Mouse (Mus musculus): ENCODE results near the gene Fstl1. TPM values are rescaled to one million over a fixed set of nuclear protein-coding genes. Genes with fewer than 3 reads are reported as not detected.

Fstl1 gene
- polyA plus RNA-seq, 1 experiment from 2014 or later, result 312 TPM

DNA sequence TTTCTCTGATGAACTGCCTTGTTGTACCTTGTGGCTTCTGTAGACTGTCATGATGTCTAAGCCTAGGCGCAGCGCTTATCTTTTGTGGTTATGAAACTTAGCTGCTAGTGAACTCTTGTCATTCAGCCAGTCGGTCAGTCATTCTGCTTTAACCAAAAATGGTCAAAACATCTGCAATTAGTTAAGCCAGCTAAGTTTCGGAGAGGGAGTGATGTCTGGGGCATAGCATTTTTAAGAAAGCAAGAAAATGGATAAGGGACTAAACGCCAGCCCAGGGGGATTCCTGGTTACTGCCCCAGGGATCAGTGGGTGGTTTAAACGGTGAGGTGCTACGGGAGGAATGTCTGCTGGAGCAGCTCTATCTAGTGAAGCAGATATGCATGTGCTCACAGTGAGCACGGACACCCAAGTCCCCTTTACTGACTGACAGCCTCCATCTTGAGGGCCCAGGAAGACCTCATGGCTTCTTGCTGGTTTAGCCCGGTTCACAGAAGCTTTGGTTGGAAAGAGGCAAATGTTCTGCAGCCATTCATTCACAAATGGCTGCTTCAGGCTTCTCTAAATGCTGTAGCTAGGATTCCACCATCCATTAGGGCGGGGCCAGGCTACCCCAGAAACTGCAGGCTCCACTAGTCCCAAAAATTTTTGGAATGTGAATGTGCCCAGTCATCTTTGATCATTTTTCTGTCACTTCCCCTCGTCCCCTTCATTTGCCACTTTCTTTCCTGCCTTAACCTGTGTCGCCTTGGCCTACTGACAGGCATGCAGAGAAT is 13.5 kb downstream of the Fstl1 start:
- Histone ChIP-seq H3K36me3 (peaks cover 30% of the 10 kb centered on the region), H3K4me3 (0 out of 2 replicates have a peak overlapping the region, but pooled peaks have one; percentile 13), H3K27me3 (ENCODE audit: insufficient read depth, poor library complexity, severe bottlenecking) (no peaks in the 10 kb centered on the region), H3K9me3 (no peaks in the 10 kb centered on the region), H3K27ac (peak overlapping the region; percentile 76), H3K4me1 (peaks cover 78% of the 10 kb centered on the region)
- peak; percentile 71 for DNase-seq (ENCODE audit: low spot score)
- WGBS, result 39% methylated on average over 12 of the region's 12 CpGs

DNA sequence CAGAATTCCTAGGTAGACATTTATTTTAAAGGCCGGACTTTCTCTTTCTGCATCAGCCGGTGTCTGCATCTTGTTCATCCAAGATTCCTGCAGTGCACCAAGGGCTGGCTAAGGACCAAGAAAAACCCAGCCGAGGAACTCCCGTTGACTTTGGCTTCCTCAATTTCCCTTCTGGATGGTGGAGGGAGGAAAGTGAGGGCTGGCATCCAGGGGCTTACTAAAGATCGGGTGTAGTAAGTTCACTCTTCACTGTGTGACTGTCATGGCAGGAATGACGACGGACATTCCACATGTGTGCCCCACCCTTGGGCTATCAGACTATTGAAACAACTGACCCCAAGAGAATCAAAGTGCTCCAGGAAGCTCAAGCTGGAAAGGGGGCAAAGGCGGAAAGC is 14.1 kb downstream of the Fstl1 start:
- no peaks in the 10 kb centered on the region for H3K27me3 ChIP-seq (ENCODE audit: insufficient read depth, poor library complexity, severe bottlenecking)
- 52% methylated on average over 8 of the region's 8 CpGs for WGBS
- peak; percentile 72 for DNase-seq (ENCODE audit: low spot score)
- no peak overlapping the region for H3K4me3 ChIP-seq
- peaks cover 75% of the 10 kb centered on the region for H3K4me1 ChIP-seq
- H3K27ac ChIP-seq, result peak overlapping the region; percentile 76
- no peaks in the 10 kb centered on the region for H3K9me3 ChIP-seq
- H3K36me3 ChIP-seq, result peaks cover 29% of the 10 kb centered on the region

DNA sequence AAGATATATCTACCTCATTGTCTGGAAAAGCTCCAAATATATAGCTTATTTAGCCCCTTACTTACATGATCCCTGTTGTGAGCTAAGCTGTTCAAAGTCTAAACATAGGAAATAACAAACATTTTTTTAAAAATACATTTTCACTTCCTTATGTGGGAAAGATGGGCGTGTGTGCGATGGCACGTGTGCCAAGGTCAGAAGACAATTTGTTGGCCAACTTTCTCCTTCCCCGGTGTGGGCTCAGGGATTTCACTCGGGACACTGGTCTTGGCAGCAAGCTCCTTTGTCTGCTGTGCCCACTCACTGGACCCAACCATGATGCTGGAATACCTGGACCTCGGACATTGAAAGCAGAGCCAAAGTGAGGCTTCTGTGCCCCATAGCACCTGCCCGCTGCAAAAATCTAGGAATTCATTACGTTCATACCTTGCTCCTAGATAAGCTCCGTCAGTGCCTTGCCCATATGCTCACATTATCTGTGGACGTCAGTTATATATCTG is 19.0 kb downstream of the Fstl1 start:
- H3K36me3 ChIP-seq, result peaks cover 38% of the 10 kb centered on the region
- 70% methylated on average over 10 of the region's 10 CpGs for WGBS
- peaks cover 32% of the 10 kb centered on the region for H3K4me1 ChIP-seq
- peak; percentile 62 for DNase-seq (ENCODE audit: low spot score)
- H3K4me3 ChIP-seq, result no peak overlapping the region
- H3K27me3 ChIP-seq (ENCODE audit: insufficient read depth, poor library complexity, severe bottlenecking), result no peaks in the 10 kb centered on the region
- H3K27ac ChIP-seq, result no peak overlapping the region
- H3K9me3 ChIP-seq, result no peaks in the 10 kb centered on the region

DNA sequence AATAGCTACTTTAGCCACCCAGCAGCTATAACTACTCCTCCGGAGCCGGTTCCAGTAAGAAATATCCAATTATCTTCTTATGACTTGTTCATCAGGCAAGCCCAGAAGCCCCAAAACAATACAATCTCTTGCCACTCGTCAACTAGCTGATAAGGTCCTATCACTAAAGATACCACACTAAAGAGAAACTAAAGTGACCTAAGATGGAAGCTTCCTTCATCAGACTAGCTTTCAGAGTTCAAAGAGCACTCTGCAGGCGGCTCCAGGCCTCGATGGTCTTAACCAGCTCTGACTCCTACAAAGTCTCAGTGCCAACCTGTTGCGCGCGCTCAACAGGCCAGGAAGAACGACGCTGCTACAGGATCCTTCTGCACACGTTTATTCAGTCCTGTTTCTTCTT is 19.6 kb downstream of the Fstl1 start:
- H3K4me1 ChIP-seq, result peaks cover 27% of the 10 kb centered on the region
- WGBS, result 55% methylated on average over 11 of the region's 11 CpGs
- no peak overlapping the region for H3K4me3 ChIP-seq
- peaks cover 40% of the 10 kb centered on the region for H3K36me3 ChIP-seq
- H3K27me3 ChIP-seq (ENCODE audit: insufficient read depth, poor library complexity, severe bottlenecking), result no peaks in the 10 kb centered on the region
- H3K9me3 ChIP-seq, result no peaks in the 10 kb centered on the region
- DNase-seq (ENCODE audit: low spot score), result peak; percentile 71
- H3K27ac ChIP-seq, result no peak overlapping the region

DNA sequence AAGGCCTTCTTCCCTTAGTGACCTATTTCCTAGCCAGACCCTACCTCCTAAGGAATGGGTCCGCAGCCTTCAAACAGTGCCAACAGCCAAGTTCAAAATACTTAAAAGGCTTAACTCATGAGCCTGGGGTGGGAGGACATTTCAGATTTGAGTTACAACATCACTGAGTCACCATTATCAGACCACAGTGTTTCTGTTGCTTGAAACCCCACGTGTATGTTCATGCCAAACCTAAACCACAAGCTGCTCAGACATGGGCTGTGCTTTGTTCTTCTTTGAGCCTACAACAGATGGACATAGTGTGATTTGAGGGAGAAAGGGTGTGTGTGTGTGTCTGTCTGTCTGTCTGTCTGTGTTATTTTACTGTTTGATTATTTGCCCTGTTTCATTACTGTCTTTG is 24.4 kb downstream of the Fstl1 start:
- no peaks in the 10 kb centered on the region for H3K27me3 ChIP-seq (ENCODE audit: insufficient read depth, poor library complexity, severe bottlenecking)
- H3K4me3 ChIP-seq, result no peak overlapping the region
- peaks cover 60% of the 10 kb centered on the region for H3K36me3 ChIP-seq
- H3K27ac ChIP-seq, result no peak overlapping the region
- 0 out of 2 replicates have a peak, but pooled peaks cover 3% of the 10 kb centered on the region for H3K4me1 ChIP-seq
- no peak for DNase-seq (ENCODE audit: low spot score)
- H3K9me3 ChIP-seq, result no peaks in the 10 kb centered on the region
- 74% methylated on average over 2 of the region's 2 CpGs for WGBS

DNA sequence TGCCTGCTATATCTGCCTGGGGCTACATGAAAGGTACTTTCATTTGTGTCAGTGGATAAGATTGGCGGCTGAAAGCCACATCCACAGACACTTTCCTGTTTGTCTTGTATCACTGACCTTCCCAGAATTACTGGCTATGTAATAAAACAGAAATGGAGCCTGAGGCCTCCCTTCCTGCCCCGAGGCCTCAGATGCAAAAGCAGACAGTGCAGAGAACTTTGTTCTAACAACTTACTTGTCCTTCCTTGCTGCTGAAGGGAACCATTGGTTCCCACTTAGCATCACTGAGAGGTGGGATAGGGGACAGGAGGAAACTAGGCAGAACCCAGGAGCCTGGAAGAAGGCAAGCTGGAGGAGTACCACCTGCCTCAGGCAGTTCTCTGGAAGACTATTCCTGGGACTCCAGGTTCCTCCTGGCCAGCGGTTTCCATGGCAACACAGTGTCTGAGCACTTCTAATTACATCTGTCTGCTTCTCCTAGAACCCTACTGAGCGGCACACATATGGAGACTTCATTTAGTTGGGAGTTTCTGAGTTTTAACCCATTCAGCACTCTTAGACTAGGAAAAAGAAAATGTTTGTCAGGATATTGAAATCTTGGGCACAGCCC is 26.1 kb downstream of the Fstl1 start:
- peaks cover 66% of the 10 kb centered on the region for H3K36me3 ChIP-seq
- no peak overlapping the region for H3K4me3 ChIP-seq
- no peak overlapping the region for H3K27ac ChIP-seq
- H3K27me3 ChIP-seq (ENCODE audit: insufficient read depth, poor library complexity, severe bottlenecking), result no peaks in the 10 kb centered on the region
- DNase-seq (ENCODE audit: low spot score), result no peak
- WGBS, result 82% methylated on average over 4 of the region's 4 CpGs
- peaks cover 8% of the 10 kb centered on the region for H3K4me1 ChIP-seq
- H3K9me3 ChIP-seq, result no peaks in the 10 kb centered on the region

DNA sequence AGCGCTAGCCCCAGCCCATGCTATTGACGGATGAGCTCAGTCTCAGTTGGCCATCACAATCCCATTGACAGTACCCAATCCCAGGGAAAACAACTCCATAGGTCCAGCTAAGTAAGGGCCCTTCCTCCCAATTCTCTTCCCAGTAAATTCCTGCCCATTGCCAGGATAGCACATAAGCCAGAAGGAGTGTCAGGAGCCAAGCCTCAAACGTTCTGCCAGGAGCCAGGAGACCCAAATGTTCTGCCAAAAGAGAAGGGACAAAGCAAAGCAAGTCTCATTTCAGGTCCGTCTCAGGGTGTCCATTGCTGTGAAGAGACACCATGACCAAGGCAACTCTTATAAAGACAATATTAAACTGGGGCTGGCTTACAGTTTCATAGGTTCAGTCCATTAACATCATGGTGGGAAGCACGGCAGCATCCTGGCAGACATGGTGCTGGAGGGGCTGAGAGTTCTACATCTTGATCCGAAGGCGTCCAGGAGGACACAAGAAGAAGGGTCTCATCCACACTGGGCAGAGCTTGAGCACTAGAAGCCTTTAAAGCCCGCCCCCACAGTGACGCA is 26.8 kb downstream of the Fstl1 start:
- Histone ChIP-seq H3K4me3 (no peak overlapping the region), H3K27ac (no peak overlapping the region), H3K9me3 (no peaks in the 10 kb centered on the region), H3K4me1 (peaks cover 10% of the 10 kb centered on the region), H3K36me3 (peaks cover 68% of the 10 kb centered on the region), H3K27me3 (ENCODE audit: insufficient read depth, poor library complexity, severe bottlenecking) (no peaks in the 10 kb centered on the region)
- no peak for DNase-seq (ENCODE audit: low spot score)
- 89% methylated on average over 9 of the region's 9 CpGs for WGBS

DNA sequence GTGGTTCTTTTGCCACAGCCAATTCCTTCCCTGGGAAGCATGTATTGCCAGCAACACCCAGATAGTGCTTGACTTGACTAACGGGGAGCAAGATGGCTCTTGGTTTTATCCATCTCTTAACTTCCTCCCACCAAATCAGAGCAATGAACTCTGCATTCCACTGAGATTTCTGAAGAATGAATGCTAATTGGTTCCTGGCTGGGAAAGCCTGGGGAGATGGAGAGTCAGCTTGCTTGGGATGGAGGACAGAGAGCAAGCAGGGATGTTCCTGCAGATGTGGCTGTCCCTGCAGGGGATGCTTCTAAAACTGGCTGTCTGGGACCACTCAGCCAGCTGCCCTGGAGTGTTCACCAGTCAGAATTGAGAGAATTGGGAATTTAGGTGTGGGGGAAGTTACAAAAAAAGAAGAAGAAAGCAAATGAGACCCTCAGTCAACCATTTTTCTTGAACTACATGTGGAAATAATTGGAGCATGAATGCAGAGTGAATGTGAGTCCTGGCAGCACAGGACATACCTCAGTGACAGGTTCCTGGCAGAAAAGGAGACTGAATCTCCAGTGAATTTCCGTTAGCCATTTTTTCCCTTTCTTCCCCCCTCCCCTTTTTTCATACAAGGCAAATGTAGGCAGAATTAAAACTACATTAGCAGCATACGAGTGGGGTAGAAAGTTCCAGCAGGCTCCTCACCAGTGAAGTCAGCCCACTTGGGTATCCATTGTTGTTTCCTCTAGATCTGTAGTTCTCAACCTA is 29.2 kb downstream of the Fstl1 start:
- no peak overlapping the region for H3K27ac ChIP-seq
- H3K36me3 ChIP-seq, result peaks cover 67% of the 10 kb centered on the region

DNA sequence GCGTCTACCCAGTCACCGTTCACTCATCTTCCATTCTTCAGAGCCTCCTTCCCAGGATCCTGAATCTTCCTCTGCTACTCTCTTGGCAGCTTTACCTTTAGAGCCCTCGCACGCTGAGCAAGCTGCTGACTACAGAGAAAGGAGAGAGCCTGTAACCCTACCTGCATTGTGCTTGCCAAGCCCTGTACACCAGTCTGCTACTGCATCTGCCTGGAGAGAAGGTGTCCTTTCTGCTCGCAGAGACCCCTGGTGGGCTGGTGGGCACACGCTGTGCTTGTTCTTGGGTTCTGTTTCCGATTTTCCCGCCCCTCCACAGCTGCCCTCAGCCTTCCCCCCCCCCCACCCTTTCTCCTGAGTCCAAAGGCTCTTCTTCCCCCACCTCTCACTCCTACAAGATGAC is 30.6 kb downstream of the Fstl1 start:
- no peak for DNase-seq (ENCODE audit: low spot score)

More for the DNA sequence above, 29.2 kb downstream of the Fstl1 start:
- Histone ChIP-seq H3K4me1 (peaks cover 20% of the 10 kb centered on the region), H3K27me3 (ENCODE audit: insufficient read depth, poor library complexity, severe bottlenecking) (no peaks in the 10 kb centered on the region), H3K9me3 (no peaks in the 10 kb centered on the region), H3K4me3 (no peak overlapping the region)
- DNase-seq (ENCODE audit: low spot score), result no peak
- WGBS, result 56% methylated on average over 3 of the region's 3 CpGs

DNA sequence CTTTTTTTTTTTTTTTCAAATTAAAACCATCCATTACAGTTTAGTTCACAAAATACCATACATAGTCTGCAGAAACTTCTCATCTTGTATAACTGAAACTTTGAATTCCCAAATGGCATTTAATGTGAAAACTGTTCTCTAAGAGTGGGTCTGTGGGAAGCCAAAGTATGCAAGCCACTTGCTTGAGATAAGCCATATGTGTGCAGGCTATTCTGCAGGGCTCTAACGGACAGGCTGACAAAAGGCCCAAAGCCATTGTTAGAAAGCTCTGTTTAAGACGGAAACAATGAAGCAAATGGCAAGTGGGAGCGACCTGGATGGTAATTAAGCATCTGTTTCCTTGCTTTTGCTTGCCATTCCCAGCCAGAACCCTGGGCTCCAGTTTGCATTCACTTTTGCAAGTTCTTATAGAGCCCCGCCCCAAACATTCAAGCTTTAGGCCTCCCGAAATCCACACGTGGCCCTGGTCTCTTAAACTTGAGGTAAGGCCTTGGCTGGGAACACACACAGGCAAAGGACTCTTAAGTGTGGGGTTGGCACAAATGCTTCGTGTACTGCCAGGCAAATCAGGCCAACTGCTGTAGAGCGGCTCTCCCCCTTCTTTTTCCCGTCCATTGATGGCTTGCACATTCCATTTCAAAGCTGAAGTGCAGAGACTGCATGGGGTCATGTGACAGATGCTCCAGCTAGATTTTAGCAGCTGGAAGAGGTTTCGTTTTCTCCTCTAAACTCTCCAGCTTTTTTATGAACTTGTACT is 32.4 kb downstream of the Fstl1 start:
- H3K27ac ChIP-seq, result peak overlapping the region; percentile 69
- 47% methylated on average over 10 of the region's 10 CpGs for WGBS
- no peak for DNase-seq (ENCODE audit: low spot score)
- no peaks in the 10 kb centered on the region for H3K27me3 ChIP-seq (ENCODE audit: insufficient read depth, poor library complexity, severe bottlenecking)
- H3K36me3 ChIP-seq, result peaks cover 49% of the 10 kb centered on the region
- H3K4me1 ChIP-seq, result peaks cover 44% of the 10 kb centered on the region
- no peaks in the 10 kb centered on the region for H3K9me3 ChIP-seq
- H3K4me3 ChIP-seq, result no peak overlapping the region

More for the DNA sequence above, 30.6 kb downstream of the Fstl1 start:
- 82% methylated on average over 8 of the region's 8 CpGs for WGBS
- H3K4me3 ChIP-seq, result no peak overlapping the region
- peaks cover 27% of the 10 kb centered on the region for H3K4me1 ChIP-seq
- H3K9me3 ChIP-seq, result no peaks in the 10 kb centered on the region
- no peaks in the 10 kb centered on the region for H3K27me3 ChIP-seq (ENCODE audit: insufficient read depth, poor library complexity, severe bottlenecking)
- no peak overlapping the region for H3K27ac ChIP-seq
- H3K36me3 ChIP-seq, result peaks cover 67% of the 10 kb centered on the region

DNA sequence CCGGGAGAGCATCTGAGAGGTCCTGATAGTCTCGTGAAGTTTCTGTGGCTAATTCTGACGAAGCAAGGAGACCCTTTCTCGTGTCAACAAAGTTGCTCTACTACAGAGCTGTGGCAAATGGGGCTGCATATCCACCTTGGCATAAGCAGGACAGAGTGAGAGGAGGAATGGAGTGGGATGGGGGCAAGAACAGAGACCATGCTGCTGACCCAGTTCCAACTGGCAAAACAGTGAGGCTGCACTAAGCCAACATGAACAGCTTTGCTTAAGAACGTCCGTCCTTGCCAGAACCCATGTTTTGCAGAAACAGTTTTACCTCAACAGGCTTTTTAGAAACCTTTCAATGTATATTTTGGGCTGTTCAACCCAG is 32.9 kb downstream of the Fstl1 start:
- Histone ChIP-seq H3K4me1 (peaks cover 49% of the 10 kb centered on the region), H3K27ac (peak overlapping the region; percentile 69; the same call in 1 of the 2 replicates), H3K36me3 (peaks cover 44% of the 10 kb centered on the region), H3K4me3 (no peak overlapping the region), H3K27me3 (ENCODE audit: insufficient read depth, poor library complexity, severe bottlenecking) (no peaks in the 10 kb centered on the region), H3K9me3 (no peaks in the 10 kb centered on the region)
- no peak for DNase-seq (ENCODE audit: low spot score)
- 80% methylated on average over 6 of the region's 6 CpGs for WGBS

DNA sequence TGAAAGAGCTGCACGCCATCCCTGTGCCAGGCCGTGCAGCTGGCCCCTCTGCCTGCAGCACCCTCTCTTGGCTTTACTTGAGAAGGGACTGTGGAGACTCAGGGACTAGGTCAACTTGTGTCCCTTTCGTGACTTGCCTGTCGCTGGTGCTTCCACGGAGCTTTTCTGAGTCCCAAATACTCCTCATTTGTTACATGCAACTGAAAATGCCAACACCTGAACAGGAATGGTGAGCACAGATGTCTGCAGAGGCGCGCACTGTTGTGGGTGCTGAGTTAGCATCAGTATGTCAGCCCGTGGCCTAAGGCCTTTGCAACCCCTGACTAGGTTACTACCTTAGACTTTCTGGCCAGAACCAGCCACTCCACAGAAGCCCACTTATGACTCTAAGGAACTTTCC is 35.2 kb downstream of the Fstl1 start:
- Histone ChIP-seq H3K27me3 (ENCODE audit: insufficient read depth, poor library complexity, severe bottlenecking) (no peaks in the 10 kb centered on the region), H3K9me3 (no peaks in the 10 kb centered on the region), H3K36me3 (peaks cover 49% of the 10 kb centered on the region), H3K4me1 (peaks cover 51% of the 10 kb centered on the region), H3K4me3 (no peak overlapping the region), H3K27ac (peak overlapping the region; percentile 81)
- no peak for DNase-seq (ENCODE audit: low spot score)
- WGBS, result 80% methylated on average over 8 of the region's 8 CpGs

Data from heart, embryonic 10.5 days (tissue).